Mouse (Mus musculus): Measurements from ENCODE around the gene Rai14. TPM values are rescaled to one million over a fixed set of nuclear protein-coding genes. Genes with fewer than 3 reads are reported as not detected.
A peak's percentile ranks its signal among the peaks of the same experiment; 100 is the strongest.

Gene Rai14
- total RNA-seq, 1 experiment from 2014 or later, result 2.2 TPM

GRCm38 (mm10) chr15:10664529-10664898, 49.9 kb downstream of the Rai14 start:
- no peak for ATAC-seq (replicated peaks; ENCODE audit: insufficient number of reproducible peaks, low FRiP score, low TSS enrichment, poor library complexity, severe bottlenecking)

GRCm38 (mm10) chr15:10663793-10664528, 50.5 kb downstream of the Rai14 start:
- no peak for ATAC-seq (replicated peaks; ENCODE audit: insufficient number of reproducible peaks, low FRiP score, low TSS enrichment, poor library complexity, severe bottlenecking)

DNA sequence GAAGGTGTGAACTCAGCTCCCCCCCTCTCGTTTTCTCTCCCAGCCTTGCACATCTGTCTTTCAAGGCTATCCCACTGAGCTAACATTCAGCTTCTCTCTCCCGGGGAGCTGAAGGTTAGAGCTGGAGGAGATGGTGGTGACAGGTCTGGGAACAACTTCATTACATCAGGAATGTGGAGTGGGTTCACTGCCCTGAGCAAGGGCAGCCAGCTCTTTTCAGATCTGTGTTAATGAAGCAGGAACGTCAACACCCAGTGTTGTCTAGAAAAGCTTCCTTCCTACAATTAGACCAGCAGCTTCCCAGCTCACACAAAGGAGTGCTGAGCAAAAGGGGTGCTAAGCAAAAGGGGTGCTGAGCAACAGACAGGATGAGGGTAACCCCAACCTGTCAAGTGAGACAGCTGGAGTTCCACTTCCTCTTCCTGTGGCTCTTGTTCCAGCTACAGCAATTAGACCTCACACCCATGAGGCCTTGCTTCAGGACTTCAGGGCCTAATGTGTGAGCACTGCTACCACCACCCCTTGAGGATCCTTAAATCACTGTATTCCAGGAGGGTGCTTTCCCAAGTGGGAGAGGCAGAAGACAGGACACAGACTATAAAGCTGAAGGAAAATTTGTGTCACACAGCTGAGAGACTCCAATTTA, 52.3 kb downstream of the Rai14 start:
- ATAC-seq (replicated peaks; ENCODE audit: insufficient number of reproducible peaks, low FRiP score, low TSS enrichment, poor library complexity, severe bottlenecking), result peak; percentile 79; the same call in 1 of the 2 replicates

DNA sequence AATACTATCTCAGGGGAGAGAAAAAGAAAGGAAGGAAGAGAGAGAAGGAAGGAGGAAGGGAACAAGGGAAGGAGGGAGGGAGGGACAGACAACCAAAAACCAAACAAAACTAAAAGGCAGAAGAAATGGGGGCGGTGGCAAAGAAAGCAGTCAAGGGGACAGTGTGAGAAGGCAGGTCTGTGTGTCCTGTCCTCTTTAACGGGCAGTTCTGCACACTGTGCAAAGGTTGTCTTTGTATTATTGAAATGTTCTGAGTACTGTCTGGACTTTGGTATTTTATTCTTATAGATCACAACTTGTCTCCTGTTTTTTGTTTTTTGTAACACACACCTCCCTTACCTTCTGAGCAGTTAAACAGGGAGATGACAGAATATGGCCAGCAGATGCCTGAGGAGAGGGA, 55.6 kb downstream of the Rai14 start:
- no peak for ATAC-seq (replicated peaks; ENCODE audit: insufficient number of reproducible peaks, low FRiP score, low TSS enrichment, poor library complexity, severe bottlenecking)

- no peak for ATAC-seq (replicated peaks; ENCODE audit: insufficient number of reproducible peaks, low FRiP score, low TSS enrichment, poor library complexity, severe bottlenecking)
Measured at GRCm38 (mm10) chr15:10656146-10656545, 58.3 kb downstream of the Rai14 start.

- ATAC-seq (replicated peaks; ENCODE audit: insufficient number of reproducible peaks, low FRiP score, low TSS enrichment, poor library complexity, severe bottlenecking), result no peak
Measured at GRCm38 (mm10) chr15:10655151-10655905, 59.1 kb downstream of the Rai14 start.

DNA sequence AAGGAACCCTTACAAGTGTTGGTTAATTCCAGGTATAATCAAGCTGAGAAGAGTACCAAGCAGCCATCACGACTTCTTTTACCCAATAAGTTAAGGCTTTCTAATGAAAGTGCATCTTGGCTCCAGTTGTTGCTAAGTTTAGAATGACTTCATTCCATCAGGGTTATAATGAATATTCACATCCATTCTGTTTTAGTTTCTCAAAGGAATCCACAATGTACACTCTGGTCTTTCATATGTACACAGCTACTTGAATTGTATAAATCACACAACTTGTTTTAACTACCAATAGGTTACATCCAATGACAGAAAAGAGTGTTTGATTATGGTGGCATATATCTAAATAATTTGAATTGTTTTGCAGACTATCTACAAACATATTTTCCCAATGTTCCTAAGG, 59.7 kb downstream of the Rai14 start:
- no peak for ATAC-seq (replicated peaks; ENCODE audit: insufficient number of reproducible peaks, low FRiP score, low TSS enrichment, poor library complexity, severe bottlenecking)

GRCm38 (mm10) chr15:10652931-10653475, 61.4 kb downstream of the Rai14 start:
- ATAC-seq (replicated peaks; ENCODE audit: insufficient number of reproducible peaks, low FRiP score, low TSS enrichment, poor library complexity, severe bottlenecking), result no peak

DNA sequence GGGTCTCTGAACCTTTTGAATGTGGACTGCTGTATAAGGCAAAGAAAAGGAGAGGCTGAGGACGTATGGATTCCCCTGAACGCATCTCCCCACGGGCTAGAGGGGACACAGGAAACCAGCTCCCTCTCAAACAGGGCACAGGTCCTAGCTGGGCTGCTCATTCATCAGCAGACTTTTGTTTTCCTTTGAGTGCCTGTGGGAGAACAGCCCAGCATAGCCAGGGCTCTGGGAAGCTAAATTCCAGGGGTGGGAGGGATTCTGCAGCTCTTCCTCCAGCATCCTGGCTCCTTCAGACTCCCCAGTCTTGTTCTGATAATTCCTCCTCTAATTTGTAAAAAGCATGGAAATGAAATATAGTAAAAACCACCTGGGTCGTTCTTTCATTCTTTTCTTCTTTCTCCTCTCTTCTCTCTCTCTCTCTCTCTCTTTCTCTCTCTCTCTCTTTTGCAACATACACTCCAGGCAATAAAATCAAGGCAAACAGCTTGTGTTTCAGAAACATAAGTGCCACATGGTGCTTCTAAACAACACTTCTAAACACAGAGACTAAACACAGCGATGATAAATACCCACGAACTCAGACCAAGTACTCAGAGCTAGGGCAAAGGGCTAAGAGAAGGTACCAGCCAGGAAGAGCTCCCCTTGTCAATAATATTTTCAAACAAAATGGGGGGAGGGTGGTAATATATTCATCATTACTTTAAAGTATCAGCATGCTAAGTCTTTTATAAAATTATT, 65.9 kb downstream of the Rai14 start:
- no peak for ATAC-seq (replicated peaks; ENCODE audit: insufficient number of reproducible peaks, low FRiP score, low TSS enrichment, poor library complexity, severe bottlenecking)

- ATAC-seq (replicated peaks; ENCODE audit: insufficient number of reproducible peaks, low FRiP score, low TSS enrichment, poor library complexity, severe bottlenecking), result no peak
Measured at GRCm38 (mm10) chr15:10646297-10646696, 68.1 kb downstream of the Rai14 start.

DNA sequence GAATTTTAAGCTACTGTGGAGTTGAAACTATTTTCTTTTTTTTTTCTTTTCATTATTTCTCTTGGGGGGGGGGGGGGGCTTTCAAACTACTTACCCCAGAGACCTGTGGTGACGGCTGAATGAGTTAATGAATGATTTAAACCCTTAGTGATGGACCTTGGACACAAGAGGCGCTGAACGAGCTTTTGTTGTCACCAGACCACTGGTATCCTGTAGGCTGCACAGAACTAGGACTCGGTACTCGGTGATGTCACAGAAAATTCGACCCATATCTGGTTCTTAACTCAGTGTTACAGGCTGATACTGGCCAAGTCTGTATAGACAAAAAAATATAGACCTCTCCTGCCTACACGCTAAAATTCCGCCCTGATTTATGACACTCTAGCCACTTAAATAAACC, 69.3 kb downstream of the Rai14 start:
- no peak for ATAC-seq (replicated peaks; ENCODE audit: insufficient number of reproducible peaks, low FRiP score, low TSS enrichment, poor library complexity, severe bottlenecking)

DNA sequence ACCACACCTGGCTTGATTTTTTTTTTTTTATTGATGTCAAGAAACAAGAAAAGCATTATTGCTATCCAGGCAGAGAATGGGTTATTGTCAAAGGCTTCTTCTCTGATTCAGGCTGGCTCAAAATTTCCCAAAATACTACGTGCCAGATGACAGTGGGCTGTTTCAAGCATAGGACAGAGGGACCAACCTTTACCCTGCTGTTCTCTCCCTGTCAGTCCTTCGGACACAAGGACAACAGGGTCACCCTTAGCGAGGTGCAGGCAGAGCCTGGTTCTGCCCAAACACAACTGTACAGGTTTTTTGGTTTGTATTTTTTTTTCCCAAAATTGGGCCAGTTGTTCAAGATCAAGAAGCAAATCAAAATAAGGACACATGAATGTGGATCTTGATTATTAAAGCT, 70.6 kb downstream of the Rai14 start:
- ATAC-seq (replicated peaks; ENCODE audit: insufficient number of reproducible peaks, low FRiP score, low TSS enrichment, poor library complexity, severe bottlenecking), result no peak

DNA sequence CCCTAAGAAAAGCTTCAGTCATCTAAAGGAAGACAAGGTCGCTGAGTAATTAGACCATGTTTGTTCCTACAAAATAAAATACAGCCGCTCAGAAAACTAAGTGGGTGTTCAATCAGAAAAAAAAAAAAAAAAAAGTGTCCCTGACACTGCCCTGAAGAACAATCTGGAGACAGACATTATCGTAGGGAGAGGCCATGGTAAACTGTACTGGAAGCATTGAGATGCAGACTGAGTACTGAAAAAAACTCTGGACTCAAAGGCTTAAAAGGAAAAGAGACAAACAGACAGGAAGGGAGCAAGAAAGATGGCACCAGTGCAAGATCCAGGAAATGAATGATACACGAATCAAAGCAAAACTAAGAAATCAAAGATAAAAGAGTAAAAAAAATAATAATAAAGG, 71.2 kb downstream of the Rai14 start:
- ATAC-seq (replicated peaks; ENCODE audit: insufficient number of reproducible peaks, low FRiP score, low TSS enrichment, poor library complexity, severe bottlenecking), result no peak

- no peak for ATAC-seq (replicated peaks; ENCODE audit: insufficient number of reproducible peaks, low FRiP score, low TSS enrichment, poor library complexity, severe bottlenecking)
Measured at GRCm38 (mm10) chr15:10642419-10642818, 72.0 kb downstream of the Rai14 start.

- no peak for ATAC-seq (replicated peaks; ENCODE audit: insufficient number of reproducible peaks, low FRiP score, low TSS enrichment, poor library complexity, severe bottlenecking)
Measured at GRCm38 (mm10) chr15:10640721-10641120, 73.7 kb downstream of the Rai14 start.

GRCm38 (mm10) chr15:10637251-10637793, 77.1 kb downstream of the Rai14 start:
- no peak for ATAC-seq (replicated peaks; ENCODE audit: insufficient number of reproducible peaks, low FRiP score, low TSS enrichment, poor library complexity, severe bottlenecking)

DNA sequence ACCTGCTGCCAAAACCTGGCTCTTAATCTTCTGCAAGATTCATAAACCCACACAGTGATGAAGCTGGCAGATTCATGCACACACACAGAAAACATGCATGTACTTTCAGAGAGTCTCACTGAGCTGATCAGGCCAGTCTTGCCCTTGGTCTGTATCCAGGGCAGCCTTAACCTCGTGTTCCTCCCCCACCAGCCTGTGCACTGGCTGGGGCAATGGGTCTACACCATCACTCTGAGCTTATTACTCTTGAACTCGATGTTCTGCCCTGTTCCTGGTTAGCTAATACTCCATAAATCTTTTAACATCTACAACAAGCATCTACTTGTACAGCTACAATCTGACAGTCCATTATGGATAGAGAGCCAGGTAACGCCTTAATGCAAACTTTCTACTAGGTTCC, 77.6 kb downstream of the Rai14 start:
- ATAC-seq (replicated peaks; ENCODE audit: insufficient number of reproducible peaks, low FRiP score, low TSS enrichment, poor library complexity, severe bottlenecking), result no peak

GRCm38 (mm10) chr15:10635121-10635520, 79.3 kb downstream of the Rai14 start:
- ATAC-seq (replicated peaks; ENCODE audit: insufficient number of reproducible peaks, low FRiP score, low TSS enrichment, poor library complexity, severe bottlenecking), result no peak

DNA sequence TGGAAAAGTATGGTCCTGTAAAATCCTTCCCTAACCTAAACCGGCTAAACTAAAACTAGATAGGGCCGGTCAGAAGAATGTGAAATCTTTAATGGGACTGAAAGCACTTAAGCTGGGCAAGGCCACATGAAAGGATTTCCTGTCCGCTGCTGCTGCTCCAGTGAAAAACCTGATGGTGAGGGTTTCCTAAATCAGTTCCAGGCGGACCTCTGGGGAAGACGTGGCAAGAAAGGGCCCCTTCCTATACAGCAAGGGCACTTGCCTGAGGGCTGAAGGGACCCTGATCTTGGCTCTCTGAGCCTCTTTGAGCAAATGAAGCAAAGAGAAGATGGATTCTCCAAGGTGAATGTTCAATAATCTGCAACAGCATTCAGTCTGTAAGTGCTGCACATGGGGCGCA, 80.2 kb downstream of the Rai14 start:
- no peak for ATAC-seq (replicated peaks; ENCODE audit: insufficient number of reproducible peaks, low FRiP score, low TSS enrichment, poor library complexity, severe bottlenecking)
